Mouse (Mus musculus) T-helper 2 cell (primary cell): ENCODE measurements around the gene Slc41a1.

Experiments used
- in situ Hi-C: fragments of 300-600 bp; cut with MboI, MseI; formaldehyde crosslinking; loops from one replicate; pipeline ENCODE4 v1.15.1; 2025; ENCODE audit warnings: high pct_unique_total_duplicates

The Slc41a1 gene

GRCm38 (mm10) chr1:131827787-131828258 is 530 bp downstream of the Slc41a1 start:
- in situ Hi-C loops: no loop called here

- in situ Hi-C loops: no loop called here
Observed at GRCm38 (mm10) chr1:131828297-131829126, 1.2 kb downstream of the Slc41a1 start.

DNA sequence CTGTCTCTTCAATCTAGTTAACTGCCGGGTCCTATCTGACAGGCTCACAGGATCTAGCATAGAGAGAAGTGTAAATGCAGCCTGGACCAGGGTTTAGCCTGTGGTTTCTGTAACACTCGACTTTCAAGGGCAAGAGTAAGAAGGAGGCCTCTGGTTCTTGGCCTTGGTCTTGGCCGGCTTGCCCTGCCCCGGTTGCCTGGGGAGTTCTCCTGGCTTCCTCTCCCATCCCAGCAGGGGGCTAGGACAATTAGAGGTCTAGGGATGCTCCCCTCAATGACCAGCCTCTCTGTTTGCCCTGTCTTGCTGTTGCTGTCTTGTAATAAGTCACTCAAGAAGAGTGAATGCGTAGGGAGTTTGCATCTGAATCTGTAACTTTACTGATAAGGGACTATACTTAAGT is 2.0 kb downstream of the Slc41a1 start:
- in situ Hi-C loops: no loop called here

DNA sequence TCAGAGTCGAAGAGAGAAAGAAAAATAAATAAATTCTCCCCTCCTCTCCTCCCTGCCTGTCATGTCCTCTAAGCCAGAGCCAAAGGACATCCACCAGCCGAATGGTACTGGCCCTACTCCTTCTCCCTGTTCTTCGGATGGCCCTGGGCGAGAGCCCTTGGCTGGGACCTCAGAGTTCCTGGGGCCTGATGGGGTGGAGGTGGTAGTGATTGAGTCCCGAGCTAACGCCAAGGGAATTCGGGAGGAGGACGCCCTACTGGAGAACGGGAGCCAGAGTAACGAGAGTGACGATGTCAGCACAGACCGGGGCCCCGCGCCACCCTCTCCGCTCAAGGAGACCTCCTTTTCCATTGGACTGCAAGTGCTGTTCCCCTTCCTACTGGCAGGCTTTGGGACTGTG is 3.3 kb downstream of the Slc41a1 start:
- in situ Hi-C loops: loop anchor here (10.0 kb wide), 1 partner anchor 816 kb away; the partner anchor contains the start of gene Il10

DNA sequence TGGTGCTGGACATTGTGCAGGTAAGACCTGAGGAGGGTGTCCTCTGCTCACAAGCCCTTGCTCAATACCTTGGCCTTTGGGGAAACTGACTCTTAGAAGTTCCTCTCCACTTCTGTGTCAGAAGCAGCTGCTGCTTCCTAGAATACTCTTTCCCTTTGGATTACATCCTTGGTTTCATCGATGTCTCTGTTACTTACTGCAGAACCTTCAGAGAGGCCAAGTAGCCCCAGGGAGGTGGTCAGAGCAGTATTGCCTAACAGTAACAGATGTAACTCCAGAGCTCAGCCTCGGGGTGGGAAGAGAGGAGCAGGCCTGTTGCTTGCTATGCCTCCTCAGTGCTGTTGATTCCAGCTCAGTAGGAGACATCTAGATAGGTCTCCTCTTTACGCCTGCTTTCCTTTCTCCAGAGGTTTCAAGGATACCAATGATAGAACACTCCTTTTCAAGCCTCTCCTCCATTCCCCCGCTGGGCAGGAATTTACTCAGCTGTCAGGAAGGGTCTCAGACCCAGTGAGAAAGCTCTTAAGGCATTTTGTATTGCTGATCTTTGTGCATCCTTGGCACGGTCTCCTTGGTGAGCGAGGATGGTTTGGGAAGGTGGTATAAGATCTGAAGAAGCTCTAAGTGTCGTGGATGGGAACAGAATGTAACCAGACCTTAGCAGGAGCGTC is 3.8 kb downstream of the Slc41a1 start:
- in situ Hi-C loops: loop anchor here (10.0 kb wide), 1 partner anchor 816 kb away; the partner anchor contains the start of gene Il10

- in situ Hi-C loops: loop anchor here (10.0 kb wide), 1 partner anchor 822 kb away; the partner anchor contains the start of gene Il10
Observed at GRCm38 (mm10) chr1:131837035-131837434, 9.7 kb downstream of the Slc41a1 start.

- in situ Hi-C loops: loop anchor here (10.0 kb wide), 1 partner anchor 824 kb away; the partner anchor contains the start of gene Il10
Observed at GRCm38 (mm10) chr1:131838542-131838941, 11.2 kb downstream of the Slc41a1 start.

- in situ Hi-C loops: loop anchor here (10.0 kb wide), 1 partner anchor 824 kb away; the partner anchor contains the start of gene Il10
Observed at GRCm38 (mm10) chr1:131839279-131839678, 12.0 kb downstream of the Slc41a1 start.

DNA sequence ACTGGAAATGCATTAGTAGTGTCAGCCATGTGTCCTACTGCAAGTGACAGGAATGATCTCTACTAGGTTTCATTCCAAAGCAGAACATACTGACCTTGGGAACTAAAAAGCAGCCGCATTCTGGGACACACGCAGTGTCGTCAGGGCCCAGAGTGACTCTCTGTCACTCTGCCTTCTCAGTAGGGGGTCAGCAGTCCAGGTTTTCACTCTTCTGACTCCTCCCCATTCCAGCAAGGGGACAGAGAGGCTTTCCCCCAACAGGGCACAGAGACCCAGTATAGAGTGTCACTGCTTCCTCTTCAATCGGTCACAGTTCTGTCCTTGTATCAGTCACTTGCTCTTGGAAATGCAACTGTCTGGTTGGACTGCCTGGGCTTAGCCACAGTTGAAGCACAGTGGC is 14.9 kb downstream of the Slc41a1 start:
- in situ Hi-C loops: no loop called here

- in situ Hi-C loops: no loop called here
Observed at GRCm38 (mm10) chr1:131843758-131844157, 16.5 kb downstream of the Slc41a1 start.

- in situ Hi-C loops: no loop called here
Observed at GRCm38 (mm10) chr1:131844883-131845282, 17.6 kb downstream of the Slc41a1 start.

GRCm38 (mm10) chr1:131846255-131846654 is 19.0 kb downstream of the Slc41a1 start:
- in situ Hi-C loops: no loop called here

- in situ Hi-C loops: no loop called here
Observed at GRCm38 (mm10) chr1:131861811-131862210, 34.5 kb downstream of the Slc41a1 start.

GRCm38 (mm10) chr1:131865596-131865995 is 38.3 kb downstream of the Slc41a1 start:
- in situ Hi-C loops: loop anchor here (5.0 kb wide), 1 partner anchor 42 kb away; no protein-coding TSS in a partner anchor

- in situ Hi-C loops: loop anchor here (5.0 kb wide), 1 partner anchor 41 kb away; no protein-coding TSS in a partner anchor
Observed at GRCm38 (mm10) chr1:131866304-131866999, 39.2 kb downstream of the Slc41a1 start.

DNA sequence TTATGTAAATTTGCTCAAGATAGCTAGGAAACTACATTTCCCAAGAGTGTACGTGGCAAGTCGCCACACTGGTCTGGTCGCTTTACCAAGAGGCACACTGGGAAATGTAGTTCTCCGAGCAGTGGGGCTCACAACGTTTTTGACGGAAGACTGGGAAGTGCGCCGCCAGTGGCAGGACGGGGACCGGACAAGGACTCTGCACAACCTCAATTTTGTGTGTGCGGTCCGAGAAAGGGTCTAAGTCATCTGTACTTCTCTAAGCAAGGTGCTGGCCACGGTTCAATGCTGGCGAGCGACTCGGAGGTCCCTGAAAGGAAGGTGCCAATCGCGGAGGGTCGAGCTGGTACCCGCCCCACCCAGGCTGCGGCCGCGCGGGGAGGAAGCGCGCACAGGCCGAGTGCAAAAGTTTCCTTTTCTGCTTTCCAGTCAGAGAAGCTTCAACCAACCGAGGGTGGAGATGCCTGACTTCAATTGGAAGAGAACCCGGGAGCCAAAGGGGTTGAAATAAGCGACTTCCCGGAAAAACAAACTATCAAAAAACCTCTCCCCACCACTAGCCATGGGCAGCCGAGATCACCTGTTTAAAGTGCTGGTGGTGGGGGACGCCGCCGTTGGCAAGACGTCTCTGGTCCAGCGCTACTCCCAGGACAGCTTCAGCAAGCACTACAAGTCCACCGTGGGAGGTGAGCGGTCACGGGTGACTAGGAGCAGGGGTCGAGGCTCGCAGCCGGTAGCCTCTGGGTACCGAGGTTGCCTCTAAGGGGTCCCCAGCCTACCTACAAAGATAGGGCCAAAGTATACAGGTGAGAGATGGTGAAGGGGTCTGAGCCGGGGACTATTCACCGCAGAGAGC is 40.0 kb downstream of the Slc41a1 start, which contains the start of gene Rab29:
Gene Rab29 (plus strand): TSS at position 132 of the 853 bp plus-strand sequence.
- in situ Hi-C loops: loop anchor here (5.0 kb wide), 1 partner anchor 40 kb away; no protein-coding TSS in a partner anchor

DNA sequence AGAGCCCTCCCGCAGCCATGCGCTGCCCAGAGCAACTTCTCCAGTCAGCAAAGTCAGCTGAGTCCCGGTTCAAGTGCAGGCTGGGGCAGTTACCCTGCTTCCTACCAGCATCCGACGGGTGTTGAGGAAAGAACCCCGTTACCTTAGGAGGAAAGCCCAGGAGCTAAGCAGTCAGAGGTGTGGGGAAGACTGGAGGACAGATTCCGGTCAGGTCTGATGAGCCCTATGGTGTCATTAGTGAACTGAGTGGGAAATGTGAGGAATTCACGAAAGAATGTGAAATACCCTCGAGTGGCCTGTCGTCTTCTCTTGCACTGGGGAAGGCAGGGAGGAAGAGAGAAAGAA is 40.6 kb downstream of the Slc41a1 start:
- in situ Hi-C loops: loop anchor here (5.0 kb wide), 1 partner anchor 39 kb away; no protein-coding TSS in a partner anchor

GRCm38 (mm10) chr1:131869561-131869960 is 42.3 kb downstream of the Slc41a1 start:
- in situ Hi-C loops: loop anchor here (5.0 kb wide), 1 partner anchor 38 kb away; no protein-coding TSS in a partner anchor

DNA sequence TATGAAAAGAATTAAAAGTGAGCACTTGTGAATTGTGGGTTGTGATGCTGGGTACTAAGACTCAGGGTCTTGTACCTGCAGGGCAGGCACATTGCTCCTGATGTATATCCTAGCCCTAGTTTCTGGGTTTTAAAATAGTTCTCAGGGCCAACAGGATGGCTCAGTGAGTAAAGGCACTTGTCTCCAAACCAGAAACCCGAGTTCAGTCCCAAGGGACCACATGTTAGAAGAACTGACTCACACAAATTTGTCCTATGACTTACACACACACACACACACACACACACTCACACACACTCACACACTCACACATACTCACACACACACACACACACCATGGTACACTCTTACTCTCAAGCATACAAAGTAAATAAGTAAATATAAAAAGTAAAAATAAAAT is 45.6 kb downstream of the Slc41a1 start:
- in situ Hi-C loops: no loop called here

DNA sequence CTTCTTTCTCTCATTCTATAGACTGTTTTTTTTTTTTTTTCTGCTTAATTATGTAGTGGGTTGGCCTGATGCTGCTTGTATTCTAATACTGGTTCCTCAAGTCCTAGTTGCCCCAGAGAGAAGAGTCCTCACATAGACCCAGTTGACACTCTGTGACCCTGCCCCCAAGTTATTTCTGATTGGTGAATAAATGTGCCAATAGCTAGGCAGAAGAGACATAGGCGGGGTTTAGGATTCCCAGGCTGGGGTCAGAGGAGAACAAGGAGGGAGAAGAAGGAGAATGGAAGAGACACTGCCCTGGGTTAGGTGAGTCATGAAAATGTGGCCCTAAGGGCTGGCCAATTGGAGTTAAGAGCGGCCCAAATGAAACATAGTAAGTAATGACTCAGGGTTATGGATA is 52.5 kb downstream of the Slc41a1 start:
- in situ Hi-C loops: no loop called here
